12 mouse cellular contexts compared by ENCODE assay signal in genomic region chr19:56689493-56689892, GRCm38 (mm10).
"Had no signal": no experiment of that assay in that cellular context is flagged by ENCODE, and none has a peak within 500 bp of the region (broad histone marks: within the 10 kb centered on the region; RNA-seq: fewer than 3 reads in every experiment).

No protein-coding gene starts in this region.

- H3K9ac ChIP-seq: liver, embryonic 13.5 days; lung, embryonic 14.5 days; midbrain, embryonic 12.5 days; midbrain, embryonic 15.5 days had no signal

- H3K4me2 ChIP-seq: liver, embryonic 13.5 days; lung, embryonic 14.5 days; midbrain, embryonic 12.5 days; midbrain, embryonic 15.5 days had no signal

- H3K27me3 ChIP-seq: liver, embryonic 13.5 days; midbrain, embryonic 12.5 days; midbrain, embryonic 15.5 days had no signal

- H3K27ac ChIP-seq: kidney, postnatal 0 days; layer of hippocampus, adult 2 months; liver, embryonic 13.5 days; macrophage; midbrain, embryonic 12.5 days; midbrain, embryonic 15.5 days had no signal

- H3K4me1 ChIP-seq: liver, embryonic 13.5 days; midbrain, embryonic 12.5 days; midbrain, embryonic 15.5 days had no signal

- H3K36me3 ChIP-seq: liver, embryonic 13.5 days; midbrain, embryonic 12.5 days; midbrain, embryonic 15.5 days had no signal

- H3K4me3 ChIP-seq: layer of hippocampus, adult 2 months; liver, embryonic 13.5 days; midbrain, embryonic 12.5 days; midbrain, embryonic 15.5 days had no signal

- DNase-seq: kidney, adult 2 months; kidney, postnatal 25 days; layer of hippocampus, adult 9-11 months; liver, embryonic 13.5 days; thymus, adult 18-20 months; thymus, postnatal 36 days had no signal

- H3K9me3 ChIP-seq: liver, embryonic 13.5 days; midbrain, embryonic 12.5 days; midbrain, embryonic 15.5 days had no signal

- ATAC-seq: midbrain, embryonic 15.5 days had no signal
